Mouse (Mus musculus) bone marrow, adult 2 months (tissue): Measurements from ENCODE around the gene Serpine2. TPM values are rescaled to one million over a fixed set of nuclear protein-coding genes. Genes with fewer than 3 reads are reported as not detected.

Experiments used
- H3K27ac ChIP-seq: fragments of 200-500 bp; 2 replicates; pipeline ENCODE4 v1.5.1; 2012; ENCODE audit warnings: low read depth, mild to moderate bottlenecking, control low read depth, inconsistent platforms, low read length; ENCODE audit not compliant: control insufficient read depth, poor library complexity, insufficient read depth
- H3K4me1 ChIP-seq: fragments of 200-500 bp; 2 replicates; pipeline ENCODE4 v1.6.1; 2011; ENCODE audit warnings: low read length; ENCODE audit not compliant: control insufficient read depth, insufficient read depth
- H3K4me3 ChIP-seq: fragments of 200-500 bp; replicated peaks from 2 replicates; pipeline ENCODE3; 2011; ENCODE audit warnings: mild to moderate bottlenecking, low read depth, low read length, control low read depth; ENCODE audit not compliant: control insufficient read depth
- CTCF ChIP-seq: fragments of 200-500 bp; IDR thresholded peaks from 2 replicates; pipeline ENCODE4 v1.5.1; 2011; ENCODE audit warnings: low read length, control low read depth; ENCODE audit not compliant: control insufficient read depth, insufficient read depth
- POLR2A ChIP-seq: fragments of 200-500 bp; IDR thresholded peaks from 2 replicates; pipeline ENCODE4 v1.6.1; 2011; ENCODE audit warnings: low read depth, mild to moderate bottlenecking, control low read depth, low read length, borderline replicate concordance; ENCODE audit not compliant: control insufficient read depth
- WGBS: fragments of 180-500 bp; shearing (Covaris S2); methylation state at CpG from one replicate; pipeline ENCODE4 v1.1.7; 2018; 5-methylcytosine and 5-hydroxymethylcytosine counted together
- polyA plus RNA-seq: library from polyadenylated mRNA; stranded (reverse); fragments of >200 nt; gene quantifications from 2 replicates; pipeline ENCODE4 v1.2.4, GENCODE M21; 2011; ENCODE audit warnings: low replicate concordance; ENCODE audit not compliant: missing spikeins, insufficient read depth, insufficient read length

Serpine2 gene
- polyA plus RNA-seq, 1 experiment, result 86.2 TPM

DNA sequence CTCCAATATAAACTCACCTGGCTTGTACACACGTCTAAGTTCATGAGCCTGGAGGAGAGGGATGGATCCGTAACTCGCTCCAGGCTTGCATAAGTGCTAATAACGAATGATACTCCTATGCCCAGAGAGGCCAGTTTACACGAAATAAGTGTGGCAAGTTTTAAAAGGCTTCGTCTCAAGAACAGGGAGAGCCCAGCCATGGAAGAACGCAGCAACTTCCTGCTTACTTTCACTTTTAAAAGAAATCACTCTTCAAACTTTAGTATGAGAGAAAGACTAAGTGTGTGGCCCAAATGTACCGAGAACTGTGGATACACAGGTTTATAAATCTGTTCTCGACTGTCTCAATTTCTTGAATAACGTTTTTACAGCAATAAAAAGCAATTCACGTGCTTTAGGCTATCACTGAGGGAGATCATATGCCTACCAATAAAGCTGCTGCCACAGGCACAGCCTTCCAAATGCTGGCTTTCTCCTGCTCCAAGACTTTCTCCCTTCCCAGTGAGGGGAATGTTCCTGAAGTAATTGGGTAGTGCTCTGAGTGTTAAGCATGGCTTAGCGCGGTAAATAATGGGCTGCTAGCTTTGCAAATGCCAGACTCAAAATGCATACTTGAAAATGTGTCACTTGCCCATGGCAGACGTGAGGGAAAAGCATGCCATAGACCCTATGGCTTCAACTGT lies 36.9 kb downstream of the Serpine2 start:
- Histone ChIP-seq H3K4me1 (no peaks in the 10 kb centered on the region; the same call in 1 of the 2 replicates), H3K4me3 (no peak overlapping the region), H3K27ac (no peak overlapping the region)
- TF ChIP-seq POLR2A (no peak), CTCF (no peak)
- 50% methylated on average over 14 of the region's 14 CpGs for WGBS

DNA sequence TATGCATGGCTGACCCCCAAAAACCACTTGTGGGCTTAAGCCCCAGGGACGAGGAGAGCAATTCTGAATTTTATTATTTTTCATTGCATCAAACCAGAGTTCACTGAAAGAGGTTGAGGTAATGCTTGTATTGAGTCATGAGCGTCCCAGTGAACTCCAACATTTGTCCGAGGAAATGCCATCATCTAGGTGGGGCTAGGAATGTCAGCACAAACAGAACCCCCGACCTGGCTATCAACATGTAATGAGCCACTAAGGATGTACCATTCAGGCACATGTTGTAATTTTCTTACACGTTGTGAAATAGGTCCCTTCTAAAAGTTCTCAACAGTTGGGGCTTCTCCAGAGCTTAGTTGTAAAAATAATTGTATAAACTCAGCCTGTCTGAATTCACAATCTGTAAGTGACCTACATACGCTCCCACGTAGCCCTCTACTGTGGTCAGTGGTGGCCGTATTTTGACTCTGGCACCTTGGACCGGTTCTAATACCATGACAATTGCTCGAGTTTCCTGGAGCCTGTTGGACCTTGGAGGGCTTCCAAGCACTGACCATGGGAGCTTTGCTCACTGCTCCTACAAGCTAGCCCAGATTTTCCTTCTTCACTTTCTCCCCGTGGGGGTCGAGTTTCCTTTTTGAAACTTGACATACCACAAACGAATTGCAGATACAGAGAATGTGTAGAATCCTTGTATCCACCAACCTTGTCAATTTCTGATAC lies 38.0 kb downstream of the Serpine2 start:
- 43% methylated on average over 13 of the region's 13 CpGs for WGBS
- Histone ChIP-seq H3K27ac (no peak overlapping the region), H3K4me1 (no peaks in the 10 kb centered on the region; the same call in 1 of the 2 replicates), H3K4me3 (no peak overlapping the region)
- TF ChIP-seq CTCF, result no peak
- TF ChIP-seq POLR2A, result no peak

- Histone ChIP-seq H3K4me3 (no peak overlapping the region), H3K4me1 (no peaks in the 10 kb centered on the region), H3K27ac (no peak overlapping the region)
- 84% methylated on average over 11 of the region's 11 CpGs for WGBS
- TF ChIP-seq POLR2A, result no peak
- TF ChIP-seq CTCF, result no peak
These were observed 41.6 kb downstream of the Serpine2 start for GRCm38 (mm10) chr1:79819296-79819879.

DNA sequence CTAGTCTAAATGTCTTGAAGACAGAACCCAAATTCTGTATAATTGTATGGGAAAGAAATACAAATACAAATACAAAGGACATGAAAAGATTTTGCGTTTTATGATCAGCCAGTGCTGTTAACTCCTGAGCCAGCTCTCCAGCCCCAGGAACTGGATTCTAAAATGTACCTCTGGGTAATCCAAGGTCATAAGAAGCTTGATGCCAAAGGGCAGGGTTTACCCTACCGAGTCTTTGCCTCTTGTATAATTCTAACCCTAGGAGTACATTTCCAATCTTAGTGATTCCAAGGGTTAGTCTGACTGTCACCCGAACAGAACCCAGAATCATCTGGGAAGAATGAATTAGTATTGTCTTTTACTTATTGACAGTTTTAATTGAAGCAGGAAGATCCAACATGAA lies 45.5 kb downstream of the Serpine2 start:
- no peak overlapping the region for H3K27ac ChIP-seq
- no peak for TF ChIP-seq CTCF
- TF ChIP-seq POLR2A, result no peak
- H3K4me1 ChIP-seq, result no peaks in the 10 kb centered on the region
- WGBS, result 76% methylated on average over 3 of the region's 3 CpGs
- no peak overlapping the region for H3K4me3 ChIP-seq

- no peak for TF ChIP-seq POLR2A
- 86% methylated on average over 3 of the region's 3 CpGs for WGBS
These were observed 51.5 kb downstream of the Serpine2 start for GRCm38 (mm10) chr1:79809447-79809846.

GRCm38 (mm10) chr1:79806865-79807264 lies 54.1 kb downstream of the Serpine2 start:
- peaks cover 1% of the 10 kb centered on the region for H3K4me1 ChIP-seq
- H3K27ac ChIP-seq, result no peak overlapping the region
- no peak overlapping the region for H3K4me3 ChIP-seq
- 27% methylated on average over 5 of the region's 5 CpGs for WGBS
- TF ChIP-seq POLR2A (no peak), CTCF (no peak)

More at GRCm38 (mm10) chr1:79809447-79809846, 51.5 kb downstream of the Serpine2 start:
- Histone ChIP-seq H3K4me1 (no peaks in the 10 kb centered on the region; the same call in 1 of the 2 replicates), H3K4me3 (no peak overlapping the region), H3K27ac (no peak overlapping the region)

DNA sequence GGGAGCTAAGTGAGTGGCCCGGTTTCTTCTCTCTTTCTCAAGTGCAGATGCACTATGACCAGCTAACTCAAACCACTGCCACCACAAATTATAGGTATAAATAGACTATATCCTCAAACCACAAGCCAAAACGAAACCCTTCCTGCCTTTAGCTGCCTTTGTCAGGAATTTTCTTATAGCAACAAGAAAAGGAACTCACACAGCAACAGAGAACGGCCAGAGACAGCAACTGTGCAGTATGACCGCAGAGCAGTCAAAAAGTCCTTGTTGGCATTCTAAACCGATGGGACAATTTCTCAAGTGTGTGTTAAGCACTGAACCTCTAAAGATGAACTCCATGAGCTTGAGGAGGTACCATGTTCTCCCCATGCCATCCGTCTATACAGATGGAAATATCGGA lies 57.4 kb downstream of the Serpine2 start:
- peaks cover 1% of the 10 kb centered on the region for H3K4me1 ChIP-seq
- 31% methylated on average over 7 of the region's 7 CpGs for WGBS
- H3K4me3 ChIP-seq, result no peak overlapping the region
- TF ChIP-seq POLR2A, result no peak
- TF ChIP-seq CTCF, result no peak
- no peak overlapping the region for H3K27ac ChIP-seq

DNA sequence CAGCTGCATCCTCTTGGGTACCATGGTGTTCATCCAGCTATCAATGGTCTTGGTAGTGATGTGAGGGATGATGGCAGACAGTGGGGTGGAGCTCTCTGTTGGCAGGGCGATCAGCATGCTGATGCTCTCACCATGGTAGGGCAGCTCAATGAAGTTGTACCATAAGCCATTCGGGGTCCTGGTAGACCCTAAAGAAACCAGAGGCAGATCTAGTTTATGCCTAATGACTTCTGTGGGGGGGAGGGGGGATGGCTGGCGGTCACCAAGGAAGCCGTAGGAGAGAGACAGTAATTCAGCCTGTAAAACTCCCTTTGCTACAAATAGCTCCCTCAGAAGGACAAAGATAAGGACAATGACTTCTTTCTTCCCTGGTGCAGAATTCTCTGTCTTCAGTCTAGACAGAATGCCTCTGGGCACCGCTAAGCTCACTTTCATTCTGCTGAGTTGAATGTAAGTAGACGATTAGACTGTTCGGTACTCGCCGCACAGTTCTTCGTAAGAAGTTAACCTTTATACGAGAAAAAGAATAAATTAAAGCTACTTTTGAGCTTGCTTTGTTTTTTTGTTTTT lies 58.0 kb downstream of the Serpine2 start:
- H3K4me1 ChIP-seq, result peaks cover 1% of the 10 kb centered on the region
- H3K4me3 ChIP-seq, result no peak overlapping the region
- H3K27ac ChIP-seq, result no peak overlapping the region
- TF ChIP-seq CTCF (no peak), POLR2A (no peak)
- WGBS, result 82% methylated on average over 11 of the region's 11 CpGs
